Mouse (Mus musculus): ENCODE data around the gene Nod1.
"Not testable (repeated sequence)": the region's sequence is repeated elsewhere in the genome, so short reads cannot be mapped to it uniquely, and the experiment has no call there.

The Nod1 gene

DNA sequence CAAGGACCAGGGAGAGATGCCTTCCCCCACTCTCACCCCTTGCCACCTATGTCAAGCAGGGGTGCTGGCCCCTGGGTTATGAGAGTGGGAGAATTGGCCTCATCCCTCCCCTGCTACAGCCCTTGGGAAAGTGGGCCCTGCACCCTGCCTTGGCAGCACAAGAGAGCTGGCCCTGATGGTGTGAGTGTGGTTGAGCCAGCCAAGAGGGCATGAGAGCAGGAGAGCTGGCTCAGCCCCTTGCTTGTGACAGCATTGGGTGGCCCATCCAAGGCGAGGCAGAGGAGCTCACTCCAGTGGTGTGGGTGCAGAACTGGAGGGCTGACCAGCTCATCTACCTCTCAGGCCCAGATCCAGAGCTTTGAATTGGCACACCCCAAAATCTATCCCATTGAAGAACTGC lies 3.2 kb upstream of the Nod1 start:
- no peak for DNase-seq

DNA sequence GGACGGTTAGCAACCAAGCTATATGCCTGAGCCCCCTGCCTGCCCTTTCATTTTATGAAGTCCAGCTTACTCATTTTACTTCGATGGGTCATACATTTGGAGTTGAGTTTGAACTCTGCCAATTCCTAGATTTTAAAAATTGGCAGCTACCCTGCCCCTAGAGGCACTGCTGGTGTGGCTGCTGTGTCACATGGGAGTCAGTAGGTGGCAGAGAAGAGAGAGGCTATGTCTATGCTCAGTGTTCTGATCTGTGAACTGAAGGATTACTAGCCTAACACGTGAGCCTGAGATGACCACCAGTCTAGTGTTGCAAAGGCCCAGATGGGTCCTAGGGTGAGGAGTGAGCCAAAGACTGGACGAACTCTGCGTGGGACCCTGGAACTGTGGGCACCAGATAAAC lies 2.1 kb upstream of the Nod1 start:
- peak; percentile 39 to 46 for DNase-seq

DNA sequence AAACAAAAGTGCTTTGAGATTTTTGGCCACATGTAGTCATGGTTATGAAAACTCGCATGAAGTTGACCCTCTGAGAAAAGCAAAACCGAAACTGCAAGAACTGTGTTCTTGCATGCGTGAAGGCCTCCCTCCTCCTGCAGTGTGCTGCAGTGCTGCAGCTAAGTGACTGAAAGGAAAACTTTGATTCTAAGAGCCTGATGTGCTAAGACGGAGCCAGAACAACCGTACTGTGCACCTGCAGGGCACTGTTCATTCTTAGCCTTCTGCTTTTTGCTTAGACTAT lies 458 bp upstream of the Nod1 start:
- peak in 1 of 2 experiments; percentile 33 for DNase-seq

DNA sequence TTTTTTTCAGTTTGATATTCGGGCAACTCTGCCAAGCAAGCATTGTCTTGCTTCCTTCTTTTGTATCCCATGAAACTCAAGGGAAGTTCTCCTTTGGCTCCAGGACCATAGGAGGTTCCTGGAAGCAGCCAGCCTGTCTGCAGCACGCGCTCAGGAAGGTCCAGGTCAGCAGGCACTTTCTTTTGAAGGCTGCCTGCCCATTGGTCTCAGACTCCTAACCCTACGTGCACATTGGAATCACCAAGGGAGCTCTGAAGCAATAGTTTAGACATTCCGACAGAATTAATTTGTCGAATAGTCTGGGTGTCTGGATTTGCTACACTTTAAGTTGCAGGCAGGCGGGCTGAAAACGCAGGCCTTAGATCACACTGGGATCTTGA lies 691 bp downstream of the Nod1 start:
- DNase-seq, result peak in 1 of 2 experiments; percentile 54

DNA sequence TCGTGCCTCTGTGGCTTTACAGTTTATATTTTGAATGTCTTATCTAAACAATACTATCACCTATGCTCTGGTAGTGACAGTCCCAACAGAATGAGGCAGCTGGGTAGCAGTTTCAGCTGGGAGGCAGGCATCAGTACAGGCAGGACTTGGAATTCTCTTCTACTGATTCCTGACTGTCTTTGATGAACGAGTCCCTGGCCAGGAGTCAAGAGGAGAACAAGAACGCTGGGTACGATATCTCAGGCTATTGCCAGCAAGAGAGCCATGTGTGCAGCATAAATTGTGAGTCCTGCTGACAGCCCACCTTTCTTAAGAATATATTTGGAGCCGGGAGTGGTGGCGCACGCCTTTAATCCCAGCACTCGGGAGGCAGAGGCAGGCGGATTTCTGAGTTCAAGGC lies 1.9 kb downstream of the Nod1 start:
- DNase-seq, result no peak

DNA sequence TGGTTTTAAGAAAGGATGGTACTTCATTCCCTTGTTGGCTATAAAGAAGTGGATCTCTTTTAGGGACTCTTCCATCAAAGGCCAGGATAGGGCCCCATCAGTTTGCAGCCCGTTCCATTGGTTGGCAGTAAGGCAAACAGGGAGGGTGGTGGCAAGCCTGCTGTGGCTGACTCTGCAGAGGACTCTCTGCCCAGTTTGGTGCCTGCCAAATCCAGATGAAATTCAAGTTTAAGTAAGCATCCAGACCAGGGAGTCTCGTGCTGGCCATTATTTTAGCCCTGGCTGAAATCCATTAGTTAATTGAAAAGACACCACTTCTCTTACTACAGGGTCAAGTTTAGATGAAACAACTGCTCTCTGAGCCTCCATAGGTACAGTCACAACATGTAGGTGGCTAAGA lies 2.6 kb downstream of the Nod1 start:
- DNase-seq, result no peak

DNA sequence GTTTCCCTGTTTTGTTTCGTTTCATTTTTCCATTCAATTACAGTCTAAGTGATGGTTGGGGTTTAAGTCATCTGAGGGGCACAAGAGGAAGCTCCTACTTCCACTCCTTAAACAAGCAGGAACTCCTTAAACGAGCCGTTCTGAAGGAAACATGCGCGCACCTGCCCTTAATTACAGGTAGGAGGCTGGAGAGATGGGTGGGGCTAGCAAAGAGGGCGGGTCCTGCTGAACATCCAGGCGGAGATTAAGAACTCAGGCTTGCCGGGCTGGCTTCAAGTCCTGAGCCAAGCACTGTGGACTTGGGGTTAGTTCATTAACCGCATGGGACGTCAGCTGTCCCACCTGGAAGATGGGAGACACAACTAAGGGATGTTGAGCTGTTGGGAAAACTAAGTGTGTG lies 4.8 kb downstream of the Nod1 start:
- peak in 1 of 2 experiments; percentile 18 for DNase-seq

DNA sequence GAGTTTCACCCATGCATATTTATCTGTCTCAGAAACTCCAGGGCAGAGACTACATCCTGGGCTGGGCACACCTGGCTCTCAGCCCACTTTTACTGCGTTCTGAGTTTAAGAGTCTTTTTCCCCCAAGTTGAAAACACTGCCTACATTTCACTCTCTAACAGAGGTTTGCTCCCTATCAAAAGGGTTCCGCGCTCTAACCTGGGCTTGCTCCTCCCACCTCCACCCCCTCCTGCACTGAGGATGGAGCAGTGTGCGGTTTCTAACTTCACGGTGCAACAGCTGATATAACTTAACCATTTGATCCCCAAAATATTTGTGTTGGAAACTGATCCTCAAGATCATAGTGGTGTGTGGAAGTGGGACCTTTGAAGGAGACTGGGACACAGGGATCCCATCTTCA lies 7.2 kb downstream of the Nod1 start:
- no peak for DNase-seq

DNA sequence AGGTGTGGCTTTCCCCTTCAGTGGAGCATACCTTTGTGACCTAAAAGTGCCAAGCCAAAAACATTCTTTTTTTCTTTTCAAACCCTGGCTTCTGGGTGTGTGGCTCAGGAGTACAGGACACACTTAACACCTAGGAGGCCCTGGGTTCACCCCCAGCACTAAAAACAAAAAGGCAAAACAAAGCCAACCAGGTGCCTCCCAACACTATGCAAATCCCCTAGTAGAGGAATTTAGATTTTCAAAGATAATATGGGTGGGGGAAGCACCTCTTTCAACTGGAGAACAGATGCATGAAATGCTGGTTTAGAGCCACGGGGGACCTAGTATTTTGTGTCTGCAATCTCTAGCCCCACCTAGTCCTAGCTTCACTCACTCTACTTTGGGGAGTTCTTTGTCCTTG lies 7.7 kb downstream of the Nod1 start:
- no peak for DNase-seq

DNA sequence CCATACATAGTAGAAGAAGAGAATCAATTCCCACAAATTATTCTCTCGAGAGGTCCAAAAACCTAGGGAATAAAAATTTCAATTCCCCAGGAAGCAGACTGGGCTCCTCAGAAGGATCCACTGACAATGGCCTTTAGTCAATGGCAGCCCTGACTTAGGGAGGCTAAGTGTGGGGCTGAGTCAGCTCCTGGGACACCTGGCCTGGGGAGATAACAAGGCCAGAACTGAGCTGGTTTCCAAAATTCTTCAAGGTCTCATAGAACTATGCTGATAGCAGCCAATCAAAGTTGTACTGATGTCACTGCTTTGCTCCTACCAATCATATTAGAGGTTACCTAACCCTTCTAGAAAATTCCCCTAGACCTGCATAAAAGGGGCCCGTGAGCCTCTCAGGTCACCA lies 8.8 kb downstream of the Nod1 start:
- no peak for DNase-seq

DNA sequence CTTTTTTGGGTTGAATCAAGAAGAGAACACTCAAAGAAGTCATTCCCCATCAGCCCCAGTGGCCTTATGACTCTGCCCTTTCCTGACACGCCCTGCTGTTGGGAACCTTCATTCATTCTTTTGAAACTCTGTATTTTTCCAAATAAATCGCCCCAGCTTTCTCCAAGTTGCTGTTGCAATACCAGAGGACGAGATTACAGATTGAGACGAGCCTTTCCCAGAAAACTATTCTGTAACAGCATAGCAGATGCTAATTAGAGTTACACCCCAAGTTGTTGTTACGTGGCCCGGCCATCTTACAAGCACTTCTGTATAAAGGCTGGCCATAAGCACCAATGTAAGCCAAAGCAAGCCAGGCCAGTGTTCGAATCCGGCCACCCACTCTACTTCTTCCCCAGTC lies 14.8 kb downstream of the Nod1 start:
- no peak for DNase-seq

DNA sequence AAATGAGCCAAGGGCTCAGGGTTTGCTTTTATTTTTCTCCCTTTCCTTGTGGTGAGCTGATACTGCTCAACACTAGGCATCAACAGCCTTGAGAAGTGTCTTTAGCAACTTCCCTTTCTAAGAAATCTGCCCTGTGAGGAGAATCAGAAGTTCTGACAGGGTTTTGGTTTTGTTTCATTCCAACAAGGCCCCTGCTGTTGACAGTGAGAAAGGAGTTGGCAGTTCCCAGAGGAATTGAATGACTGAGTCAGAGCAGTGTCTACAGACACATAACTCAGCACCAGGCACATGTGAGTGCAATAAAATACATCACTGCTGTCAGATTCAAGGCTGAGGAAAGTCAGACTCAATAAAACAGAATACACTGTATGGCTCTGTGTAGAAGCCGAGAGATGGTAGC lies 16.0 kb downstream of the Nod1 start:
- no peak for DNase-seq

DNA sequence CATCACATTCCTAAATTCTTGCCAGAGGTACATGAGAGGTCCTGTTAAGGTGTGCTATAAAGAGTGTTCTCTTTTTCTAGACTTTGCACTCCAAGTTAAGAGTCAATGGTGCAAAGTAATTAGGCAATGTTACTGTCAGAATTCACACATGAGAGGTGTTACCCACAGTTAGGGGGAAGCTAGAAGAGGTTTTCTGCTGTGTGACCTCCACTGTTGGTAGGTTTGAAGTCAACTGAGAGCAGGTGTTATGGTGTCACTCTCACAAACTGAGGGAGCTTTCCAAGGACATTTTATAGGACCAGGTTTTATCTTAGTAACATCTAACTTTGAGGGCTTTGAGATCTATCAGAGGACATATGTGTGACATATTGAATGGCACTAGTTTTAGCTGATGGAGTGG lies 16.5 kb downstream of the Nod1 start:
- no peak for DNase-seq

DNA sequence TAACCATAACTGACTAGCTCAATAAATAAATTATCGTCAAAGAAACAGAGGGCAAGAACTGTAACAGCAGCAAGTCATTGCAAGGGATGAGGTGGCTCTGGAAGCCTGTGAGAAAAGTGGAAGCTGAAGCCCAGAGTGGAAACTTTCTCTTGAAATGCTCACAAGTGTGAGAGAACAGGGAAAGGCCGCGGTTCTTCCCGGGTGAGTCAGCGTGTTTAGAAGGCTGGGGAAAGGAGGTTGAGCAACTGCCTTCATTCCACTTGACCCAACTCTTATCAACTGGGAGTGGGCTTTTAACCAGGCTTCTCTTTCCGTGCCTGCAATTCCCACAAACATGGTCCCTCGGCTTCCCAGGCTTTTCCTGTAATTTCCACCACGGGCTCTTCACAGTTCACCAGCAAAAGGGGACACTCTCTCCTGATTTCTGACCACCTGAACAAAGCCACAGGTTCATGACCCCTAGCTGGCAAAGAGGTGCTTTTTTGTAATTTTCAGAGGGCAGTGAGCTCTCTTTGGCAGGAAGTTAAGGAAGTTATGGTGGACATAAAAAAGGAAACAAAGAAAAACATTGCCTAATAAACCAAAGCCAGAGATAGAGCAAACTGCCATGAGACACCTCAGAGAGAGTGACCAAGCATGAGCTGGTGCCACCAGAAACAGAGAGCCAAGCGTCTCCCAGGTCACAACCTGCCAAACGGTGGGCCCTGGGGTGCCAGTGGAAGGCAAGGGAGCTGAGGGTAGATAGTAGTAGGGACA lies 17.6 kb downstream of the Nod1 start:
- DNase-seq, result no peak

DNA sequence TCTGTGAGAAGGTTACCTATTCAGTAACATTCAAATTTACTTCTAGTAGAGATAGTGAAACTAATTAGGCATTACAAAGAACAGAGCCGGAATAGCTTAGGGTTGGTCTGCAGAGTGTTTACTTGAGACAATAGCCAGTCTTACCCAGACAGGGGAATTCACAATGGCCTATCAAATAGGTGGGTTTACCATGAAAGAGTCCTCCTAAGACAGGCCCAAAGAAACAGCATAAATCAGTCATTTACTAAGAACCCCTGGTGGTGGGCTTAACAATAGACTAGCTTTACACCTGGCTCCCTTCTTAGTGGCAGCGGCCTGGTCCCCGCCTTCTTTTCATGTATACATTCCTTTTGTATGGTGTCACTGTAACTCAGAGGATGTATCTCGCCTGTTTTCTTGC lies 19.0 kb downstream of the Nod1 start:
- not testable (repeated sequence) for DNase-seq

DNA sequence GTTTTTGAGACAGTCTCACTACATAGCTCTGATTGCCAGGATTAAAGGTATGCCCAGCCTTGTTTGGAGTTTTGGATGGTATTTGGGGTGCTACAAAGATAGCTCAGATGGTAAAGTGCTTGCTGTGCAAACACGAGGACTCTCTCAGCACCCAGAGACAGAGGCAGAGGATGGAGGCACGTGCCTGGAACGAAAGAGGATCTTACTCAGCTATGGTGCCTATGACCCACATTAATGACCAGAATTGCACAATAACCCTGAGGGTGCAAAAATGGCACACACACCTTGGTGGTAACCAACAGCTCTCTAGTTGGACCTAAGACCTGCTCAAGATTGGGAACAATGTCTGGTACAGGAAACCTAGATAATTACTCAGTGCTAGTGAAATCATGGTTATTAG lies 19.9 kb downstream of the Nod1 start:
- DNase-seq, result no peak

DNA sequence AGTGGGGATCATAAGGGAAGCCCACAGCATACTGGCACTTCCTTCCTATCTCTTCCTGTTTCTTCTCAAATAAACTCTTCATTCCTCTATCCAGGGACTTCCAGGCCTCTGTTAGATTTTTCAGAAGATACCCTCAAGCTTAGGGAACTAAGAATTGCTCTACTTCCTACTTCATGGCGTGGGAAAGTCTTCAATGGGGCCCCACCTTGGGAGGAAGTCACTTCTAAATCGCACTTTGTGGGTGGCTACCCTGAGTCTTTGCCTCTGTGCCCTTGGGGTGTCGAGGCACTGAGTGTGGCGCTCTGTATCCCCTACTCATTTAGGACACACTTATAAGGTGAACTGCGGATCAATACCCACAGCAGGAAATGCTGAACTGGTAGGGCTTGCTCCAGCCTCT lies 23.7 kb downstream of the Nod1 start:
- DNase-seq, result no peak

DNA sequence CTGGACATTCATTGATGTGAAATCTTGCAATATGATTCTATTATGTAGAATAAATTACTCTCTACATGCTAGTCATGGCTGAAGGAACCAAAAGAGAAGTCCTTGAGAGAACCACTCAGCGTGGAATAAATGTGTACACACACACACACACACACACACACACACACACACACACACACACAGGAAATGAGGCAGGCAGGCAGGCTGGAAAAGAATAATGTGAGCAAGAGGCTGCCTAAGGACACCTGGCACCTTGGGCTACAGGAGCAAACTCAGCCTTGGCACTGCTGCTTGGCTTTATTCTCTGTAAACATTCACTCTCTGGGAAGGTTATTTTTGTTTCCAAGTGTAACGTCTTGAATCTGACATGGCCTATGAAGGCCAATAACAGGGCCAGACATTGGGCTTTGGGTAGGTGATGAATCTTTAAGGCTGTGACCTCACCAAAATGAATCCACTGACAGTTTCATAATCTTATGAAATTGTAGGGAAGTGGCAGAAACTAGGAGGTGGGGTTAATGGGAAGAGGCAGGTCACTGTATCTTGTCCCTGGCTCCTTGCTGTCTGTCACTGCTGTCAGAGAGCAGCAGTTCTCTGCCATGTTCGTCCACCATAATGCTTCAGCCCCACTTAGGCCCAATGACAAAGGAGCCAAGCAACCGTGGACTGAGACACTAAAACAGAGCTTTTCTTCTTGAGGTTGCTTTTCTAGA lies 26.0 kb downstream of the Nod1 start:
- no peak for DNase-seq

DNA sequence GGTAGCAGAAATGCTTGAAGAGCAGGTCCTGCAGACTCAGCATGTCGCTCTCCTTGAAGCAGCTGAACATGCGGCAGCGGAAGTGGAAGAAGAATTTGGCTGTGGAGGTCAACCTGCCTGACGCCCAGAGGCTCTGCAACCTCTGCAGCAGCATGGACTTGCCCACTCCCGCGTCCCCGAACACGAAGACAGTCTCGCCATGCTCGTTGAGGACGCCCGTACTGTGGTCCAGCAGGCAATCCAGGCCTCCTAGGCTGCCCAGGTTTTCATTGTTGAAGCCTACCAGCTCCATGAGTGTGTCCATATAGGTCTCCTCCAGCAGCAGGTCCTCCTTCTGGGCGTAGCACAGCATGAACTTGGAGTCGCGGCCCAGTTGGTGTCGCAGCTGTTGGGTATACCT lies 27.9 kb downstream of the Nod1 start:
- no peak for DNase-seq

DNA sequence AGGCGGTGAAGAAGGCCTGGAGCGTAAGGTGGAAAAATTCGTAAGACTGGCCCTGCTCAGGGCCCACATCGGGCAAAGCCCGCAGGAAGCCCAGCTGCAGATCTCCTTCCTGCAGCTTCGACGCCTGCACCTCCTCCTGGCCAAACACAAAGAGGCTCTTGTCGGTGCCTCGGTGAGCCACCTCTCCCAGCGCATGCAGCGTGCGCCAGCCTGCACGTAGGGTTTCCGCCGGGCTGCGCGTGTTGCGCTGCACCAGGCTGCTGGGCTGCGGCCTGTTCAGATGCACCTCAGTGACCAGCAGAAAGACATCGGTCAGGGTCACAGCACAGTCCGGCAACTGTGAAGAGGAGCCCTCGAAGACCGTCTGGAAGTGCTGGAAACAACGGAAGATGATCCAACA lies 28.7 kb downstream of the Nod1 start:
- DNase-seq, result peak; percentile 12 to 24

DNA sequence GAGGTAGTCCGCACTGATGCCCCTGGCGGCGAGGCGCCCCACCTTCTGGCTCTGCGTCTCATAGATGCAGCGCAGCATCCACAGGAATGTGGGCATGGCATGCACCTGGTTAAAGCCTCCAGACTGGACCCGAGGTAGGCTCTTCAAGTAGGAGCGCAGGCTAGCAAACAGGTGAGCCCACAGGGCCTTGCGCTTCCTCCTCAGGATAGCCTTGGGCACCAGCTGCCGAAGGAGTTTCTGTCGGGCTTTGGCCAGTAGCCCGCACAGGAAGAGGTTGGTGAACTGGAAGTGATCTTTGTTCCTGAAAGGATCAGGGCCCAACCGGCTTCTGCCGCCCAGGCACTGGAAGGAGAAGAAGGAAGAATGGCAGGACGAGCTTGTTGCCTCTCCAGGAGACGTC lies 29.1 kb downstream of the Nod1 start:
- peak in 1 of 2 experiments; percentile 11 for DNase-seq

DNA sequence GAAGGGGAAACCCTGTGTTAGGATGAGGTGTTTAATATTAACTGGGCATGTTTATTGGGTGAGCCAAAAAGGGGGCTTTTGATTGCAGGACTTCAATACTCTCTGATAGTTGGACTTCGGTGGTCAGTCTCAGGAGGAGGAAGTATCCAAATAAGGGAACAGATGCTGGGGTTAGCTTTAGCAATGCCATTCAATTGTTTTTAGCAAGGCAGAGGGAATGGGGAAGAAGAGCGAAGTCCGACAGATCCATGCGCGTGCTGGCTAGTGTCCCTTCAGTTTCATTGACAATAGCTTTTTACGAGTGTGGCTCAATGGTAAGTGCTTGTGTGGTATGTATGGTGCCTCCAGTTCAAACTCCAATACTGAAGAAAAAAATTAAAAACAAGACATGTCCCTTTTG lies 31.3 kb downstream of the Nod1 start:
- DNase-seq, result no peak

DNA sequence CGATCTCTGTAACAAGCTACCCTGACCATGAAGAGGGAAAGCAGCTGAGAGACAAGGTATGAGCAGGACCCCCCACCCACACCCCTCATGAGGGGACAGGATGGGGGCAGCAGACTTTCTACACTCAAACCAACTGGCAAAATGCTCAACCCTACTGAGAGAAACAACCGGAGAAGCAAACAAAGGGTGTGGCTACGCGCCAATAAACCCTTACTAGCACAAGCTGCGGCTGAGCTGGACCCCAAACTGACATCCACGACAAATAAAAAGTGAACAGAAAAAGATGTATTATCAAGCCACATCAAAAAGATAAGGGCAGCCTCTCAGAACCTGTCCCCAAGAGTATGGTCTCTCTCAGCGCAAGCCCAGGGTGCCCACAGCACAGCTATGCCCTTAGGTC lies 32.3 kb downstream of the Nod1 start:
- DNase-seq, result no peak

DNA sequence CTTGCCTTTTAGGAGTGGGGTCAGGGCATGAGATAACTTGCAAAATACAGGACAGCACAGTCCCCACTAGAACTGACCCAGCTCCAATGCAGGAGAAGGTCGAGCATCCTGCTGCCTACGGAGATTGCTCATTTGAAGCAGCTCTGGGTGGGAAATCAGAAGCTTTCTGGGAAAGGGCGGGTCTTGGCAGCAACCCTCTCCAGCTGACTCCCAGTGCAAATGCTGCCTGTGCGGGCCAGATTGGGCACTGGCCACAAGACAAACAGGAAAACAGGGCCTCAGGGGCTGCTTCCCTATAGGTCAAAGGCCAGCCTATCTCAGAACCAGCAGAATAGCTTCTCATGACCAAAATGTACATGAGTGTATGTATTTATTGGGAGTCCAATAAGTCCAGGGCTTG lies 32.8 kb downstream of the Nod1 start:
- peak in 1 of 2 experiments; percentile 19 for DNase-seq

DNA sequence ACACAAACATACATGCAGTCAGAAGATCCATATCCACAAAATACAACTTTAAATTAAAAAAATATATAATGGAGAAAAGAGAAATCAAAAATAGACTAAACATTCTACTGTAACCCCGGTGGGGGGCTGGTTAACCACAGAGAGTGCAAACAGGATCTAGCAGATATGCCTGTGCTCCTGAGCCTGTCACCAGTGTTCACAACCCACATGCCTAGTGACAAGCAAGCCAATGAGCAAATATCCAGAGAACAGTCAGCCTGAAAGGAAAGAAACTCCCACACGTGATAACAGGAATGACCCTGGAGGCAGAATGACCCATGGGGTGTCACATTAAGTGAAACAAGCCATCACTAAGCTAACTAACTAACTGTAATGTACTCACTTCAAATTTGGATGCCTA lies 35.9 kb downstream of the Nod1 start:
- no peak for DNase-seq

Data from kidney, postnatal 4 days (tissue).